Mouse (Mus musculus) central nervous system, embryonic 11.5 days (tissue): Measurements from ENCODE around the gene Cyth1. TPM values are rescaled to one million over a fixed set of nuclear protein-coding genes. Genes with fewer than 3 reads are reported as not detected.

Experiments
- polyA plus RNA-seq: library from polyadenylated mRNA; depleted of rRNA; stranded (reverse); fragments of >200 nt; gene quantifications from 2 replicates; pipeline ENCODE4 v1.2.3, GENCODE M21; 2012; rRNA removed

The Cyth1 gene
- 22.7 and 23.1 TPM in 2 replicates for polyA plus RNA-seq

DNA sequence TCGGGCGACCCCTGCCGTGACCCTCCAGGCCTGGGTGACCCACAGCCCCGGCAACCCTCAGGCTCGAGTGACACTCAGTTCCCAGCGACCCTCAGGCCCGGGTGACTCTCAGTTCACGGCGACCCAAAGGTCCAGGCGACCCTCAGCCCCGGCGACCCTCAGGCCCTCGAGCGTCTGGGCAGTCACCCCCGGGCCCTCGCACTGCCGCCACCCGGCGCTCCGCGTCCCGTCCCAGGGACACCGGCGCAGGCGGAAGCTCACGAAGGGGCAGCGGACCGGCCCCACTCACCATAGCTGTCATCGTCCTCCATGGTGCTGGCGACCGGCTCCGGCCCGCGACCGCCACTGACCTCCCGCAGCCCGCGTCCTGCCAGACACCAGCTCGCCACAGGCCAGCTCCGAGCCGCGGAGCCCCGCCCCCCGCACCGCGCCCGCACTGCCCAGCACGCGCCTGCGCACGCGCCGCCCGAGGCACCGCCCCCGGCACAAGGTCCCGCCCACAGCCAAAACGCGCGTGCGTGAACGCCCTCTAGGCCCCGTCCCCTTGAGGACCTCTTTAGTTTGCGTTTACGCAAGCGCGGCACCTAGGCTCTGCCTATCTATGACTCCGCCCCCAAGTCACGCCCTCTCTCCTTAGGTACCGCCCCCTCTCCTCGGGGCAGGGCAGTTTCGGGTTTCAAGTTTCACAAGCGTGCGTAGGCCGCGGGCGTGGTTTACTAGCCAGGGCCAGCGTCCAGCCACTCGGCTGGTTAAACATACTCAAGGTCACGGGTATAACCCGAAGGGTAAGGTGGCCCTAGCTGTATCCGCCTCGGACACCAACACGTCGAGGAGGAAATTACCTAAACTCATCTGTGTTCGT is at the start of gene Cyth1:
Gene Cyth1 (minus strand): TSS at position 443 of the 862 bp plus-strand sequence.

DNA sequence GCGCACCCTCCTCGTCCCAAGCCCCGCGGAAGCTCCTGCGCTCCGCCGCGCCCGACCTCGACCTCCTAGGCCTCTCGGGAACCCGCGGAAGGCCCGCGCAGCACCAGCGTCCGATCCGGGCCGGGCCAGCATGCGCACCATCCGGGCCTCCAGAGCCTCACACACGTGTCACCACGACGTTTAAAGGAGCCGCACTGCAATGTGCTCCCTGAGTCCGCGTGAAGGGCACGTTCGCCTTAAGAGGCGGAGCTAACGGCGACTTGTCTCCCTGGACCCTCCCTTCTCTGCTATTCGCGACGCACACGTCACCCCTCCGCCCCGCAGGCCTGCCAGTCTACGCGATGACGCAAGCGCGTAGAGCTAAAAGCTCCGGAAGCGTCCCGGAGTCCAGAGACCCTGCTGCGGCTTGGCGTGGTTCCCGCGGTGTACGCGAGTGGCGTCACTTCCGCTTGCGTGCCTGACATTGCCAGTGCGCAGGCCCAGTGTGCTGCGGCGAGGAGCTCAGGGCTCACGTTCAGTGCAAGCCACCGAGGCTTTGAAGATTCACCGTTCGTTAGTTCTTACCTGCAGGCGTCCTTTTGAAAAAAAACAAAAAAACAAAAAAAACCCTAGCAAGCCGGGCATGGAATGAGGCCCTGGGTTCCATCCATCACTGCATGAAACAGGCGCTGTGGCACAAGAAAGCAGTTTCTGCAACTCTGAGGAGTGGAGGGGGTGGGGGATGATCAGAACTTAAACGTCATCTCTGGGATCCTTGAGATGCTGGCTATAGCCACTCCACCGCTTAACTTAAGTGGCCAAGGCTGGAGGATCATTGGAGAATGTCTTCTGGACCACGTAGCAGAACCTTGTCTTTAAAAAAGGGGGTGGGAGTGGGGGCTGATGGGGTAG is 41.9 kb upstream of the Cyth1 start, which contains the start of gene Usp36:
Gene Usp36 (minus strand): TSS at position 246 of the 891 bp plus-strand sequence.

DNA sequence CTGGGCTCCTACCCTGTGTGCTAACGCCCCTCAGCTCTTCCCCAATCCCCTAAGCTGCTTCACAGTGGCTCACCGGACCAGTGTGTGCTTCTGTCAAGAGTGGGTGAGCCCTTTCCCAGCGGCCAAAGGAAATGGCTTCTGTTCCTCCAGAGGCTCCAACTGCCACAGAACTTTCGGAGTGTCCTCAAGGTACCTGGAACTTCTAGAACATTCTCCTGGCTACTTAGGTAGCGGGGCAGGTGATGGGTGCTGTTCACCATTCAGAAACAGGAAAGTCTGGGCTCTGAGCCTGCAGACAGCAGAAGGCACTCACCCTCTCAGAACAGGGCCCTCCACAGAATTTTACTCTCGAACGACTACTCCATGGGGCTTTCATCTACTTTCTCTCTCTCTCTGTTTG is 117.9 kb downstream of the Cyth1 start, which contains the start of gene Dnah17:
Gene Dnah17 (minus strand): TSS at position 101 of the 400 bp plus-strand sequence.

Other genes starting within 250 kb of the Cyth1 start
- gene Dnah17, start 118.0 kb downstream of the Cyth1 start, polyA plus RNA-seq = 0.05 TPM in 2 replicates
- 18.2 and 19.4 TPM in 2 replicates for gene Usp36, start 41.7 kb upstream of the Cyth1 start, polyA plus RNA-seq
- 0.41 and 0.77 TPM in 2 replicates for gene Cep295nl, start 93.9 kb upstream of the Cyth1 start, polyA plus RNA-seq
- 33.5 and 56.2 TPM in 2 replicates for gene Timp2, start 107.1 kb upstream of the Cyth1 start, polyA plus RNA-seq
- gene Lgals3bp, start 153.5 kb upstream of the Cyth1 start, polyA plus RNA-seq = 2.3 and 4.4 TPM in 2 replicates
- gene Cant1, start 170.5 kb upstream of the Cyth1 start, polyA plus RNA-seq = 31.5 and 31.8 TPM in 2 replicates
- gene C1qtnf1, start 179.6 kb upstream of the Cyth1 start, polyA plus RNA-seq = 2.0 and 3.7 TPM in 2 replicates
- 7.0 and 7.8 TPM in 2 replicates for gene Engase, start 228.2 kb upstream of the Cyth1 start, polyA plus RNA-seq